Mouse (Mus musculus): Measurements from ENCODE around the gene Dnajc16.
A peak's percentile ranks its signal among the peaks of the same experiment; 100 is the strongest.

Gene Dnajc16

DNA sequence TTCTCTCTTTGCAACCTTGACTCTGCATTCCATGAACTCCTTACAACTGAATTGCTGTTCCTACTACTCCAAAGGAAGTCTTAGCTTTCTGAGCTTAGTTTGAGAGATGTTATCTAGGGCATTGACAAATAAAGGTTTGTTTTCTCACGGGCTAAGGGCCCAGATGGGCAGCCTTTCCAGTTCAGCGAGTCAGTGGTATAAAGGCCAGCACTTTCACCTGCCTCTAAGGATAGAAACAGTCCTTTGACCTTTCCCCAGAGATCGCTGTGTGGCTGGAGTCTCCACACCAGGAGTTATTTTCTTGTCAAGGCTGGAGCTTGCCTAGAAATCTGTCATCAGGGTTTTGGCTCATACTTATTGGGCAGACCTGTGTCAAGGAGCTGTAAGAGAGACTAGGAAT is 65.0 kb downstream of the Dnajc16 start:
- DNase-seq (ENCODE audit: extremely low read depth, low read depth): no peak

DNA sequence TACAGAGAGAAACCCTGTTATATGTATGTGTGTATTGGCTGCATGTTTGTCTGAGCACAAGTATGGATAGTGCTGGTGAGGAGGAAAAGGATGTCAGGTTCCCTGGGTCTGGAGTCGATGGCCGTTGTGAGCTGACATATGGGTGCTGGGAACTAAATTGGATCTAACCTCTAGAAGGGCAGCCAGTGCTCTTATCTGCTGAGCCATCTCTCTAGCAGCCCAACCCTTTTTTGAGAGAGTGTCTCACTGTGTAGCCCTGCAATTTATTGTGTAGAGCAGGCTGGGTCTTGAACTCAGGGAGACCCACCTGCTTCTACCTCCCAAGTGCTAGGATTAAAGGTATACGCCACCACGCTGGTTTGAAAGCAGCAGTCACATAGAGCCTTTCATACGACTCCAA is 65.5 kb downstream of the Dnajc16 start:
- DNase-seq (ENCODE audit: extremely low read depth, low read depth): no peak

DNA sequence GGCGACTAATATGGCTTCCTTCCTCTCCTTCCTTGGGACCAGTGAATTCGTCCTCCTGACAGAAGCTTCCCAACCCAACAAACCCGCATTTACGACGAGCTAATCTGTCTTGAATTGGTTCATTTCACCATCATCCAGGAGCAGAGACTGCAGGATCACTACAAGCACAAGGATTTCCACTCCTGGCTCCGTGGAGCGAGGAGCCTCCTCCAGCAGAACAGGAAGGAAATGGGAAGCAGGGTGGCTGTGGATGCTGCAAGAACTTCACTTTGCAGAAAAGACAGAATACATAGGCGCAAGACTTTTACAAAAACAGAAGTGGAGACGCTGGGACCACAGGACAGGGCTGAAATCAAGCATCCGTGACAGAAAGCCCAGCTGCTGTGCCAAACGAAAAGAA is 66.1 kb downstream of the Dnajc16 start:
- no peak for DNase-seq (ENCODE audit: extremely low read depth, low read depth)

DNA sequence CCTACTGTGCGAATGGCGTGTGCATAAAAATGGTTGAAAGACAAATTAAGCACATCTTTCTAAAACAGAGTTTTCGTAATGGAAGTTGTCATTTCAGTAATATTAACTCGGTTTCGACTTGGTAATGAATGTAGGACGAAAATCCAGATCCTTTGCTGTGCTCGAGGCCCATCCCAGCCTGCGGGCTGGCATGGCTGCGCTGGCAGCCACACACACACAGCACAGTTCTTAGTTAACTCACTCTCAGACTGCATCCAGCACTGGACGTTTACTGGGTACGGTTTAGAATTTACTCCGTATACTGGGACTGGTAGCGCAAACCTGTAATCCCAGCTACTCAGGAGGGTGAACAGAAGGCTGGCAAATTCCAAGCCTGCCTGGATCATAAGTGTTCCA is 67.1 kb downstream of the Dnajc16 start:
- DNase-seq (ENCODE audit: extremely low read depth, low read depth): no peak

DNA sequence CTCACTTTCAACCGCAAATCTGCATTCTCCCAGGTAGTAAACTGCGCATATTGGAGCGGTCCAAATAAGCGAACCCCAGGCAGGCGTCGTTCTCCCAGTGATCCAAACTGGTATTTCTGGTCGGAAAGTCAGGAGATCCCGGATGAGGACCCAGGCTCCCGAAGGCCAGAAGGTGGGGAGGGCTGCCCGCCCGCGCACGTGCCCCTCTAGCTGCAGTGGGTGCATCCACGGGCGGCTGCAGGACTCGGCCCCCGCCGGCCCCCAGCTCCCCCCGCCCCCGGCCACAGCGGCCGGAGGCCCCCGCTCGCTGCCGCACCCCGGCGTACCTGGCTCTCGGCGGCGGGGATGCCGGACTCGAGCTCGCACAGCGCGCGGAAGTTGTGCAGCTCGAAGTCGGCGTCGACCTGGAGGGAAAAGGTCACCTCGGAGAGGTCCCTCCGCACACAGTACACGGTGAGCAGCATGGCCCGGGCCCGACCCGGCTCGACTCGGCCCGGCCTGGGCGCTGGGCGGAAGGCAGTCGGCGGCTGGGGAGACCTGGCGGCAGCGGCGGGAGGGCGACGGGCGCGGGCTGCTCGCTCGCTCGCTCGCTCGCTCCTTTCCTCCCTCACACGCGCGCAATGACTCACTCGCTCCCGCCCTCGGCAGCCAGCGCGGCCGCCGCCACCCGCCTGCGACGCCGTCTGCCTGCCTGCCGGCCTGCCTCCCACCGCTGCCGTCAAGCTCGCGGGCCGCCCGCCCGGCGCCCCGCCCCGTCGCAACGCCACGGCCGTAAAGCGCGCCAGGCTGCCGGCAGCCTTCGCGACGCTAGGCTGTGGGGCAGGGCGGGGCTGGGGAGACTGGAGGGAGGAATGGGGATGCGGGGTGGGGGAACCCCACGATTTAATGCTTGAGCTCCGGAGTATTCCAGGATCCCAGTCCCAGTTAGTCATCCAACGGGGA is 67.7 kb downstream of the Dnajc16 start, which contains the start of gene Ddi2:
Gene Ddi2 (minus strand): TSS at position 689 of the 942 bp plus-strand sequence.
- DNase-seq (ENCODE audit: extremely low read depth, low read depth): peak; percentile 39

DNA sequence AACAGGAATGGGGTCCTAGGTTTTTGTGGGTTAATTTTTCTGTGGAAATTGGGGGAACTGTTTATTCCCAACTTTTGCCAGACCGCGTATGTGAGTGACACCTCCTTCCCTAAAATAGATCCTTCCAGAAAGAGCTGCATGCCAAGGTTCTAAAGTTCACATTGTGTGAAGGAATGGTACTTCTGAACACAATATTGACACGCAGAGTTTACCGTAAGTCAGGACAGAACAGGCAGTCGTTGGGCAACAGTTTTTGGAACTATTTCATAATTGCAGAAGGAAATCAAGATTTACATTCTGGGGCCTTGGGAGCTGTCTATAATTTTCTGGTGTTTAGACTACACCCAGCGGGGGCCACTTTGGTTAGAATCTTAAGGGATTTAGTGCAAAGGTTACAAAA is 68.8 kb downstream of the Dnajc16 start:
- no peak for DNase-seq (ENCODE audit: extremely low read depth, low read depth)

DNA sequence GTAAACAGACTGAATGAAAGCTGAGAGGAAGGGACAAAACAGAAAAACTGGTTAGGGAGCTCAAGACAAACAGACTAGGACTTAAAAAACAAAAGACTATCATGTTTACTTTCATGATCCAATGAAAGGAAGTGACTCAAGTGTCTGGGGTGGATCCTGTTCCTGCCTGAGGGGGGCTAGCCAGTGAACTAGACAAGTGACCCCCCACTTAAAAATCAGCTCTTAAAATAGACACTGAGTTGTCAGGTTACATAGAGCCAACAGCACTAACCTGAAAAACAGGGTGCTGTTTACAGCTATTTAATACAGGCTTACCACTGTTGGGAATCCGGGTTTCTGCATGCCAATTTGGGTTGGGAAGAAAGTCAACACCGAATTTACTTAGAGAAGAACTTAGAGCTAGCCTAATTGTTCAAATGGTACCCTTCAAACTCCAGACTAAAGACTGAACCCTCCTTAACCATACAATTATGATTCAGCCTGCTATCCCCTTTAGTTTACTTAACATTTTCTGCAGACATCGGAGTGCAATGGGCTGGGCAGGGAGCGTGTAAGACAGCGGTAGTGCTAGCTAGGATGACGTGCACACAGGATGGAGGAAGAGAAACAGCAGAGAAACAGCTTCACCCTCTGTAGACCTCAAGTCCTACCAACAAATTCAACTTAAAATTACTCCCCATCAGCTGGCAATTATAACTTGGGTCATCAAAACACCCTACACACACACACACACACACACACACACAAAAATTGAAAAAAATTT is 69.8 kb downstream of the Dnajc16 start:
- no peak for DNase-seq (ENCODE audit: extremely low read depth, low read depth)

DNA sequence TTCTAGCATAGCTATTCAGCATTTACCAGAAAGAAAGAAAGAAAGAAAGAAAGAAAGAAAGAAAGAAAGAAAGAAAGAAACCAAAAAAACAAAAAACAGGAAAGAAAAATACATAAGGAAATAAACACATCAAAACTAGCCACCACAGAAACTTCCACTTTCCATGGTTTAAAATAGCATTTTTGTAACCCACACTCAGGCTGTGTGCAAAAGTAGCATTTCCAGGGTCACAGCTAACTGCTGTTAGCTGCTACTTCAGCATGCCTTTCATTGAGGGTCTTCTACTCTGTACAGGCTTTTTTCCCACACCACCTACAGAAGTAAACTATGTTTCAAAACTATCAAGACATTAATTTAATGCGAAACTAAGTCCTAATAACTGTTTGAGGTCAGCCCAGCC is 71.4 kb downstream of the Dnajc16 start:
- DNase-seq (ENCODE audit: extremely low read depth, low read depth): no peak

DNA sequence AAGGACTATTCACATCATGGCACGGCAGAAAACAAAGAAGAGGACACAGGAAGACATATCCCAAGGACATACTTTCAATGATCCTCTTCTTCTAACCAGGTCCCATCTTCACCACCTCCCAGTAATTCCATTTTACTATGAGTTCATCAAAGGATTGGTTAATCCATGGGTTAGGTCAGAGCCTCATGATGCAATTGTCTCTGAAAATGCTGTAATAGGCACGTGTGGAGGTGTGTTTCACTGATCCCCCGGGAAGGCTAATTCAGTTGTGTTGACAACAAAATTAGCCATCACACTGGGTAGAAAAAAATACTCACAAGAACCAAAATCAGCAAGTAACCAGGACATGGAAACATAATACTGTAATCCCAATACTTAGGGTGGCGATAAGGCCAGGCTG is 73.1 kb downstream of the Dnajc16 start:
- no peak for DNase-seq (ENCODE audit: extremely low read depth, low read depth)

DNA sequence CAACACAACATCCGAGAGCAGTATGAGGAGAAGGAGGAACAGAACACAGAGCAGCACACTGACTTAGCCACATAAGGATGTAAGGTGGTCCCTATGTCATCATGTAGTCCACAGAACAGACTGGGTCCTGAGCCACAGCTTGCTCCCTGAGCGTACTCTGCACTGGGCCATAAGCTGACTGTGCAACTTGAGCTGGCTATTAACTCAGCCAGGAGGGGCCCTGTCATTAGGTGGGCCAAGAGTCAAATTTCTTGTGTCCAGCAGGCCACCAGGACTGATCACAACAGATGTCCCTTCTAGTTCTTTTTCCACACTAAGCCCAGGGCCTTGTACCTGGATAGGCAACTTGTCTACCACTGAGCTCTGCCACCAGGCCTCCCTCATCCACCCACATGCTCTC is 75.7 kb downstream of the Dnajc16 start:
- DNase-seq (ENCODE audit: extremely low read depth, low read depth): no peak

DNA sequence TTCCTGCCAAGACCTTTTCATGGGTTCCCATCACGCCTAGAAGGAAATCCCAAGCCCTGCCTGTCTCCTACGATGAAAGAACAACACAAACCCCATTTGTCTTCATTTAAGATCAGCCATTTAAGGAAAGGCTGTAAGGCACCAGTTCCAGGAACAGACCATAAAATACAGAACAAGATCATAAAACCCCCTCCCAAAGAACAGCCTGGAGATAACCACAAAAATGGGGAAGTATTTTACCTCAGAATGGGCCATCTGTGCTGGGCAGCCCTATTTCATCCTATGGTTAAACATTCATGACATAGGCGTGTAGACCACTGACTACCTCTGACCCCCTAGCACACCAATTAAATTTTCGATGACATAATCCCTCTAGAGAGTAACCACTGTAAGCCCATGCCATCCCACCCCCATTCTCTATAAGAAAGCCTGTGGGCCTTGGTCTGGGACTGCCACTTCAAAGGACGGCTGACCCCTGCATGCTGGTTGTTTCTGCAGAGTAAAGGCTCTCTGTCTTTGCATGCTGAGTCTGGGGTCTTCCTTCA is 77.1 kb downstream of the Dnajc16 start:
- peak; percentile 71 for DNase-seq (ENCODE audit: extremely low read depth, low read depth)

DNA sequence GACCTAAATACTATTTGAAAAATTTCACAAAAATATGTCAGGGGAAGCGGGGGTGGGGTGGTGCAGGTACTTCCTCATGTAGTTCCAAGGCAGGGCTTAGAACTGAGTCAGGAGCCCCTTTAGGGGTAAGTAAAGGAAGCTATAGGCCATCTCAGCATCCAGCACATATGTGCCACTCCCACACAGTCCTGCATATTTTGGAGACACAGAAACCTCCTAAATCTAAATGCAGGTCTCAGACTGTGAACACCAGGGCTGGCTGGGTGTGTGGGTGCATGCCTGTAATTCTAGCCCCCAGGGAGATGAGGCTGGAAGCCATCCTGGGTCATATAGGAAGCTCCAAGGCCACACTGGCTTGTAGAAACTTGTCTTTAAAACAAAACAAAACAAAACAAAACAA is 79.5 kb downstream of the Dnajc16 start:
- DNase-seq (ENCODE audit: extremely low read depth, low read depth): no peak

Data from MEL-GATA-1-ER (cell line).